Mouse (Mus musculus) monocyte, adult 2 months (primary cell): Measurements from ENCODE around the gene Hdac8.

Source experiments
- DNase-seq, 2 experiments: peaks; one replicate each; pipeline ENCODE4 v3.0.0; 2022; ENCODE audit warnings: low spot score in 2 of 2, low read depth in 1 of 2

The Hdac8 gene

DNA sequence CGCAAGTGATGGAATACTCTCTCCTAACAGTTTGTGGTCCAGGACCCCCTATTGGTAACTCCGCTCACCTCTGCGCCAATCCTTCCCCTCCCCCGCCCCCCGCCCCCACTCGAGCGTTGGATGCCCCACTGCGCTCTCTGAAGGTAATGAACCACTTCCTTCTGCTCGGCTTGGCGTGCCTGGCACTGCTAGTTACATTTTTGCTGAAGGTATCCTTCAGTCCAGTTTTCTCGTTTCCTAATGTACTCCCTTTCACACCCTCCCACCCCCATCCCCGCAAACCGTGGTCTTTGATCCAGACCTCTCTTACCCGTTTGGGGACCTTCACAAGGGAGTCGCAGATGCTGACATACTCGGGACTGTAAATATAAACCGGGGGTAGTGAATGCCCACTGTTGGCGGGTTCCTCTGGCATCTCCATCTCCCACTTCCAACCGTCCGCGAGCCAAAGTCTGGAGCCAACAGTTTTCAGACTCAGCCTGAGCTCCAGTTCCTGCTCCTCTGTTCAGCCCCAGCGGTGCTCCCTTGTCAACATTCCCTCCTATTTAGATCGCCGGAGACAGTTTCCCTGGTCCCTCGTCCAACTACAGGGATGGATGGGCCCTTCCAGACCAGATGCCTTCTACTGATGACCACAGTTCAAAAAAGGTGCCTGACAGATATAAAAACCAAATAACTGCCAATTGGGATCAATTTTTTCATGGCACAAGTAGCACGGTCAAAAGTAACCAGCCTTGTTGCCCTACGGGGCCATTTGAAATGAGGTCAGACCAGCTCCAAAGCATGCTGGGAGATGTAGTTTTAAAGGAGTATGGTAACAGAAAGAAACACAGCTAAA lies at the start of gene Hdac8:
TSS of gene Hdac8 (minus strand) at position 716 of the 838 bp plus-strand sequence.
- DNase-seq: peak; percentile 4 to 9

DNA sequence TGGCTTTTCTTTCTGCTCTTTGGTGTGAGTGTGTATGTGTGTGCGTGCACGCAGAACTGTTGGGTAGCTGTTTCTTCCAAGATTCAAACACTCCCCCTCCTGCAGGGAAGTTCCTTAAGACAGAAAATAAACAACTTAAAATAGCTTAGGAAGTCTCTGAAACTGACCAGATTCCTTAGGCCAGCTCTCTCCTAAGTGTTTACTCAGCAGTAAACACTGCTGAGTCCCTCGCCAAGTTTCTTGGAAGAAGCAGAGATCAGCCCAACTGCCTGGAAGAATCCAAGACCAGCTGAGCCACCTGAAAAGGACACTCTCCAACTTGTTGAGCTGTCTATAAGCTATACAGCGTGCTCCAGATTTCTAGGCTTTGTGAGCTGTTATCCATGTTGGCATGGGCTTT lies 4.0 kb upstream of the Hdac8 start:
- no peak for DNase-seq

DNA sequence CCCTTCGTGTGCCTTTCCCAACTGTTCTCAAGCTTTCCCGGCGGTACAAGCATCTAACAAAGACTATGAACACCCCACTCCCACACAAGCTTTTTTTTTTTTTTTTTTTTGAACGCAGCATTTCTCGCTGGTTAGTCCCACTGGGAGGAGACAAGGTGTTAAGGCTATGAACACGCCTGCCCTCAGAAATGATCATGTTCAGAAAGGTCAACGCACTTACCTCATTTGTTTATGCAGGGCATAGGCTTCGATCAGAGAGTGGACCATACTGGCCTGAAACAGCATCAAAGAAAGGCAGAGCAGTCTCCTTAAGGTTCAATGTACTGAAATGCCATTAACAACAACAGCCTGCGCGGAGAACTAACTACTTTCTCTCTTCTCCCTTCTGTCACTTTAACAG lies 980 bp downstream of the Hdac8 start:
- DNase-seq: no peak

DNA sequence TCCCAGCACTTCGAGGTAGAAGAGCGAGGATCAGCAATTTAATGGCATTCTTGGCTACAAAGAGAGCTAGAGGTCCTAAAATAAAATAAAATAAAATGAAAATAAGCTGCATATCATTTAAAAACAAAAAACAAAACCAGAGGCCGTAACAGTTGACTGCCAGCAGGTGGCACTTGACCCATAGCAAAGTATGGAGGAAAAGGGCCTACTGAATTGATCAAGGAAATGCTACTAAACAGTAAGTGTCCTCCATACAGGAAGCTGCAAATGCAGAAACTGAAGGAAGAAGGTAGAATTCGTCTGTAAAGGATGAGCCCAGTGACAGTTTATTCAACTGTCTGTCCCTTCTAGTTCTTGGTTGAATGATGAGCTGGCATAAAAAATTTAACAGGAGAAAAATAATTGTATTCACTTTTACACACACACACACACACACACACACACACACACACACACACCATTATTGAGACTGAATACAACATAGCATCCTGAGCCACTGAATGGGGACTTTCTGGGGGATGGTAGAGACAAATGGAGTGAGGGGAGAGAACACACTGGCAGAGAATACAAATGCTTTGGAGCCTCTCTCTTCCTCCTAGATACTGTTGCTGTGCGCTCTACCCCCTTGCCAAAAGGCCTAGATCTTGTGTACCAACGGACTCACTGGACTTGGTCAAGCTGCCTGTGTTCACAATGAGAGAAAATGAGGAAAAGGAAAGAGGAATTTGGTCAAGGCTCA lies 11.0 kb downstream of the Hdac8 start:
- DNase-seq: no peak

- DNase-seq: no peak
These were observed 19.6 kb downstream of the Hdac8 start for GRCm38 (mm10) chrX:102485575-102485974.

DNA sequence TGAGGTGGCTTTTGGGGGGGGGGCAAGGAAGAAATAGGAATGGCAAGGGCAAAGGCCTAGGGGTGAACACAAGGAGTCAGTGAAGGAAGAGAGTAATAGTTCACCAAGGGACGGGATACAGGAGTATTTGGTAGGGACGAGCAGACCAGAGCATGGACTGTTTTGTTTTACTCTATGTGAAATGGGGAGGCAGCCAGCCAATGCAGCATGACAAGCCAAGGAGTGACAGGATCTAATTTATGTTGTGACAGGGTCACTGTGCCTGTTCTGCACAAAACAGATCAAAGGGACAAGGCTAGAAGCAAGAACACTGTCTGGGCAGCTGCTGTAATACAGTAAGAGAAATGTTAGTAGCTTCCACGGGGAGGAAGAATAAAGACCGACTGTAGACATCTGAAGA lies 25.5 kb downstream of the Hdac8 start:
- no peak for DNase-seq

- no peak for DNase-seq
These were observed 26.2 kb downstream of the Hdac8 start for GRCm38 (mm10) chrX:102478965-102479364.

DNA sequence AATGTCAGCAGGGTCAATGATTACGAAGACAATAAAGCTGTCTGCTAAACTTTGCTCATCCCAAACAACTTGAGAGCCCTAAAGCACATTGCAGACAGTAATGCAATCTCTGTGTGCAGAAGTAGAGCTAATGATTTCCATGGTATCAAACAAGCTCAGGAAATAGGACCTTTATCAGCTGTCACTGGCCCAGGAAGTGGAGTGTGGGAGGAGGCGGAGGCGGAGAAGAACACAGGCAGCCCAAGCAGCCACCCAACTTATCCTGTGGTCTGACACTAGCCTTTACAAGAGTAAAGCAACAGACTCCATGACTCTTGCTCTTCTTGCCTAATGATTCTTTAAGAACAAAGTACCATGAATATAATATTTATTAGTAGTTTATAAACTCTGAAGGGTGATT lies 26.7 kb downstream of the Hdac8 start:
- DNase-seq: no peak

DNA sequence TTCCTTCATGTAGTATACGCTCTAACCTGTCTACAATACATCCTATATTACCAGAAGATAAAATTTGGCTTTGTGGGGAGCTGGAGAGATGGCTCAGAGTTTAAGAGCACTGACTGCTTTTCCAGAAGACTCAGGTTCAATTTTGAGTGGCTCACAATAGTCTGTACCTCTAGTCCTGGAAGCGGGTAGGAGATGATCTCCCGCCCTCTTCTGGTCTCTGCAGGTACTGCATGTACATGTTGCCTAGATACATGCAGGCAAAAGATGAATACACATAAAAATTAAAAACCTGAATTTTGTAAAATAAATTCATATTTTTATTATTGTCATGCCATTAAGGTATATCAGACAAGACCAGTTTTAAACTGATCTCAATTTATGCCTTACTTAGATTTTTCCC lies 28.4 kb downstream of the Hdac8 start:
- peak in 1 of 2 experiments; percentile 22 for DNase-seq

DNA sequence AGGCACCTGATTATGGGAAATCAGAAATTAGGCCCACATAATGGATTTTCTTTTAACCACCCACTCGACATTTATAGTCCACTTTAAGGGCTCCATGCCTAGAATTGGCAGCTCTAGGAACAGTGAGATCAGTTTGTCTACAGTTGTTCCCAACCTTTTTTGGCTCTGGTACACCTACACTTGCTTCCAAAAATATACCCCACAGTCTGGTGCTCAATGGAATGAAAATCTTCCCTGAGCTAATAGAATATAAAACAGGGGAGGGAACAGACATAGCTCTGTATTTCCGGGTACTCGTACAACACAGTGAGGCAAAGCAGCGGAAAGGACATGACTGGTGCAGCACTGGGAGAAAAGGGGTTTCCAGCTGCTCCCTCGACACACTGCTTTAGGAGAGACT lies 29.6 kb downstream of the Hdac8 start:
- no peak for DNase-seq

DNA sequence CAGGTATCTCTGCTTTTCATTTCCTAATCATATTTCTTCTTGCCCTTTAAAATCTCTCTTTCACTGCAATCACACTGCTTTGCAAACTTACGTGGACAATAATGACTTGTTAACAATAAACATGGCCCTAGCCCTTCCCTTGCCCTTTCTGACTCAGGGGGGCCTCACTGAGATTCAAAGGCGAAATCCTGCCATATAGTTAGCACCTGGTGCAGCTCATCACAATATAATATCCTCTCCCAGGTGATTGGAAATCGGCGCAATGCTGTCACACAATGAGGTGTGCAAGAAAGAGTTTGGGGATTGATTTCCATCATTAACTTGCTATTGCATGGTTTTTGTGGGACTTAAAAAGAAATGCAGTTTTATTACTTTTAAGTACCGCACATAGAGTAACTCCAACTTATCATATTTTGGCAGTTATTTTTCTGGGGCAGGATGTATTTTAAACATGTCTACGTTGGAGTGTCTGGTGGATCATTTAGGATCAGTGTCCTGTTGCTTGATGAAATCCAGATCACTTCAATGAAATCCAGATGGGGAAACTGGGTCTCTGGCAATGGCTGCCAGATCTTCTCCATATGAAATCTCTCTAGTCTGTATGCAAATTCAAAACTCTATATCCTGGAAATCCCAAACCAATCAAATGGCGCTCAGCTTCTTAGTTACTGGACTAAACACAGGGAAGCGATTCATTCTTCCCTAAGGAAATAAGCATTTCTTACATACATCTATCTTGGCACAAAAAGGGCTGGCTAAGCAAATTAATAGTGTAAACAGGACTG lies 86.6 kb downstream of the Hdac8 start:
- no peak for DNase-seq

- DNase-seq: no peak
These were observed 88.2 kb downstream of the Hdac8 start for GRCm38 (mm10) chrX:102416972-102417371.

- DNase-seq: no peak
These were observed 88.8 kb downstream of the Hdac8 start for GRCm38 (mm10) chrX:102416386-102416785.

DNA sequence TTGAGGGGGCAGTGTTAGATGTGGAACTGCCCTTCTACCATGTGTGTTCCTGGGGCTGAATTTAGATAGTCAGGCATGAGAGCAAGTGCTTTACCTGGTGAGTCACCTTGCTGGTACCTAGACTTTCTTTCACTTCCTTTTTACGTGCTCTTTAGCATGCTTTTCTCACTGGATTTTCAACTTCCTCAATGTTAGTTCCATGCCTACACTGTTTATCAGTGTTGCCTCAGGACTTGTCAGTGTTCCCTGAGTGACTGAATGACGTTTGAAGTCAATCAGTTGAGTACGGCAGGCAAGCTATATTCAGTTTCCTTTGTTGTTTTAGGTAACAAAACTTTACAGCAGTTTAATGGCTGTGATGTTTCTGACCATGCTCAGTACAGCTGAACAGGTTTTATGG lies 120.4 kb downstream of the Hdac8 start:
- no peak for DNase-seq

- no peak for DNase-seq
These were observed 122.0 kb downstream of the Hdac8 start for GRCm38 (mm10) chrX:102383151-102383550.

GRCm38 (mm10) chrX:102366510-102366909 lies 138.6 kb downstream of the Hdac8 start:
- DNase-seq: no peak

- no peak for DNase-seq
These were observed 142.9 kb downstream of the Hdac8 start for GRCm38 (mm10) chrX:102362244-102362643.

DNA sequence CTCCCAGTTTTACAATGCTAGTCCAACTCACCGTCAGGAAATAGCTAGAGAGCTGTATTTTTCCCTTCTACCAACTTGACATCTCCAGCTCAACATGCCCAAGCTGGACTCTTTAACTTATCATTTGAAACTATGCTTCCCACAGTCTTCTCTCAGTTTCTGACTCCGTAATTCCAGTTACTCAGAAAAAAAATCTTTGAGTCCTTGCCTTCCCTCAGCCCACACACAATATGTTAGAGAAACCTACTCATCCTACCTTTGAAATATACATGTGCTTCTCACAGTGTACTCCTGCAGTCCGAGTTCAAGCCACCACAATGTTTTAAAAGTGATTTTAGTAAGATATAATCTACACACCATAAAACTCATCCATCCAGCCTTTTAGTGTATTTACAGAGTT lies 151.7 kb downstream of the Hdac8 start:
- DNase-seq: no peak

GRCm38 (mm10) chrX:102349843-102350731 lies 155.1 kb downstream of the Hdac8 start:
- DNase-seq: no peak

- no peak for DNase-seq
These were observed 156.2 kb downstream of the Hdac8 start for GRCm38 (mm10) chrX:102348886-102349486.
